Mouse (Mus musculus) myocyte (in vitro differentiated cells): ENCODE measurements around the gene Stx16. TPM values are rescaled to one million over a fixed set of nuclear protein-coding genes. Genes with fewer than 3 reads are reported as not detected.

Source experiments
- H3K27me3 ChIP-seq: one replicate; pipeline ENCODE4 v1.6.1; 2011; ENCODE audit not compliant: control insufficient read depth, insufficient read depth, insufficient read length
- H3K36me3 ChIP-seq: one replicate; pipeline ENCODE4 v1.6.1; 2011; ENCODE audit not compliant: control insufficient read depth, insufficient read depth
- H3K4me2 ChIP-seq: one replicate; pipeline ENCODE4 v1.6.1; 2011; ENCODE audit warnings: low read depth, control low read depth
- H3K4me3 ChIP-seq: one replicate; pipeline ENCODE4 v1.5.1; 2011; ENCODE audit warnings: mild to moderate bottlenecking, control low read depth, moderate library complexity
- H3K79me2 ChIP-seq: one replicate; pipeline ENCODE4 v1.6.1; 2011; ENCODE audit not compliant: control insufficient read depth, insufficient read depth
- H3ac ChIP-seq: one replicate; pipeline ENCODE4 v1.6.1; 2011; ENCODE audit not compliant: control insufficient read depth, insufficient read length
- CEBPB ChIP-seq: IDR thresholded peaks from 2 replicates; pipeline ENCODE4 v1.6.1; 2011; ENCODE audit warnings: mild to moderate bottlenecking, moderate library complexity; ENCODE audit not compliant: poor library complexity, insufficient read depth, severe bottlenecking
- E2F4 ChIP-seq: IDR thresholded peaks from one replicate; pipeline ENCODE4 v1.6.1; 2011; ENCODE audit warnings: mild to moderate bottlenecking, control low read depth, moderate library complexity; ENCODE audit not compliant: insufficient read depth
- MAX ChIP-seq: IDR thresholded peaks from one replicate; pipeline ENCODE4 v1.6.1; 2011; ENCODE audit warnings: low read depth, mild to moderate bottlenecking, control low read depth
- MYOD1 ChIP-seq, 3 experiments: IDR thresholded peaks; one replicate each; pipeline ENCODE4 v1.6.1; 2011; ENCODE audit warnings: control low read depth in 2 of 3, low read depth in 2 of 3, mild to moderate bottlenecking in 2 of 3, moderate library complexity in 1 of 3; ENCODE audit not compliant: insufficient read length in 2 of 3, control insufficient read depth in 1 of 3
- MYOG ChIP-seq, 3 experiments: IDR thresholded peaks; one replicate each; pipeline ENCODE4 v1.6.1; 2011; ENCODE audit warnings: control low read depth in 2 of 3, low read depth in 2 of 3, mild to moderate bottlenecking in 2 of 3; ENCODE audit not compliant: insufficient read length in 2 of 3, control insufficient read depth in 1 of 3, insufficient read depth in 1 of 3
- POLR2A ChIP-seq: IDR thresholded peaks from one replicate; pipeline ENCODE4 v1.6.1; 2011; ENCODE audit warnings: low read depth, mild to moderate bottlenecking, control low read depth, moderate library complexity; ENCODE audit not compliant: insufficient read length
- POLR2AphosphoS2 ChIP-seq: IDR thresholded peaks from one replicate; pipeline ENCODE4 v1.6.1; 2011; ENCODE audit warnings: low read depth, control low read depth; ENCODE audit not compliant: insufficient read length
- REST ChIP-seq: IDR thresholded peaks from one replicate; pipeline ENCODE4 v1.6.1; 2011; ENCODE audit warnings: mild to moderate bottlenecking, control low read depth, moderate library complexity; ENCODE audit not compliant: insufficient read depth, insufficient read length
- SRF ChIP-seq: IDR thresholded peaks from one replicate; pipeline ENCODE4 v1.6.1; 2011; ENCODE audit warnings: low read depth; ENCODE audit not compliant: control insufficient read depth, insufficient read length
- TCF12 ChIP-seq: IDR thresholded peaks from one replicate; pipeline ENCODE4 v1.6.1; 2011; ENCODE audit warnings: mild to moderate bottlenecking, control low read depth; ENCODE audit not compliant: poor library complexity, insufficient read depth, severe bottlenecking
- TCF3 ChIP-seq: IDR thresholded peaks from one replicate; pipeline ENCODE4 v1.6.1; 2011; ENCODE audit warnings: low read depth, control low read depth; ENCODE audit not compliant: insufficient read length
- USF1 ChIP-seq: IDR thresholded peaks from one replicate; pipeline ENCODE4 v1.6.1; 2011; ENCODE audit warnings: low read depth, mild to moderate bottlenecking, control low read depth, moderate library complexity
- polyA plus RNA-seq: library from polyadenylated mRNA; unstranded; fragments of >200 nt; fragmentation: generic; extraction: Trizol; gene quantifications from one replicate; pipeline ENCODE4 v1.2.1, GENCODE M21; 2012; ENCODE audit warnings: missing spikeins

Stx16 gene
- polyA plus RNA-seq, 1 experiment, result 21.9 TPM

DNA sequence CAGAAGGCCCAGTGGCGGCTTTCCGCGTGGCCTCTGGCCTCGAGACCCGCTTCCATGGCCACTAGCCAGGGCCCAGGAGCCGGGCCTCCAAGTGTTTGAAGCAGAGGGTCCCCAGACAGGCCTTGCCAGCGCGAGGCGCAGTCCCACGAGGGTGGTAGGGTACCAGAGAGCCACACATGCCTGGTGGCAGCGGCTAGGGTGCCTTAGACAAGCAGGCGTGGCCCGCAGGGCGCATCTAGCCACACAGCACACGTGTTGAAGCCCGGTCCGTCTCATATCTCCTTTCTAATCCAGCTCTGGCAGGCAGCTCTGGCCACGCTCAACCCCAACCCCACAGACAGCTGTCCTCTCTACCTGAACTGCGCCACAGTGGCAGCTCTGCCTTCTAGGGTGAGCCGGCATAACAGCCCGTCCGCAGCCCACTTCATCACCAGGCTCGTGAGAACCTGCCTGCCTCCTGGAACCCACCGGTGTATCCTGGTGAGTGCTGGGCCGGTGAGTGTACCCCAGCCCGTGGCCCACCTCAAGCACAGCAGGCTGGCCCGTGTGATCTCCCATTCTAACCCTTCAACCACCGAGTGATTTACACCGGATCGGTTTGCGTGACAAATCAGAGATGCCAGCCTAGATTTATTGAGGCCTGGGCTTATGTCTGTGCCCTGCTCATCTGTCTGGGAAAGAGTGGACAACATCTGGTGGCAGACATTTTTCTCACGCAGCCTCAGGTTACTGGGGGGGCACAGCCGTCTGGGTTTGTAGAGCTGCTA, 34.9 kb downstream of the Stx16 start:
- peak in 2 of 3 experiments; percentile 8 to 63 for TF ChIP-seq MYOD1 (IDR thresholded peaks at IDR 0.05; ENCODE audit: control insufficient read depth in 1 of 3, insufficient read length in 2 of 3, low read depth in 2 of 3)
- no peak for TF ChIP-seq SRF
- peak in 1 of 3 experiments; percentile 67 for TF ChIP-seq MYOG (IDR thresholded peaks at IDR 0.05; ENCODE audit: control insufficient read depth in 1 of 3, insufficient read depth in 1 of 3, insufficient read length in 2 of 3, low read depth in 2 of 3)
- TF ChIP-seq POLR2A, result peak; percentile 48
- TF ChIP-seq POLR2AphosphoS2, result no peak
- H3ac ChIP-seq, result peak overlapping the region; percentile 82
- peak overlapping the region; percentile 27 for H3K4me3 ChIP-seq
- no peaks in the 10 kb centered on the region for H3K27me3 ChIP-seq
- no peaks in the 10 kb centered on the region for H3K36me3 ChIP-seq
- H3K4me2 ChIP-seq, result peak overlapping the region; percentile 69
- H3K79me2 ChIP-seq, result no peaks in the 10 kb centered on the region

DNA sequence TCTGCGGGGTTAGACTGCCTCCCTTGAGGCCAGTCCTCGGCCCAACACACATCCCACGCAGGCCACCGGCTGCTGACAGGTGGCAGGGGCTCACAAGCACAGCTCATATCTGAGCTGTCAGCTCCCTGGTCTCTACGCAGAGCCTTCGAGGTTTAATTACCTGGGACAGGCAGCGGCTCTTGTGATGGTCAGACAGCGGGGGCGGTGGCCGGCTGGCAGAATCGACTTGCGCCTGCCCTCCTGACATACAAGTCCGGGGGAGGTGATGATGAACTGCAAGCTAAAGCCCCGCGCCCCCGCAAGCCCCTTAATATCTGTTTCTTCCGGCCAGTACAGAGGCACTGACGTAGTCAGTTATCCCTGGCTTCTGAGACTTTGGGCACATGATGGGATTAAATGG, 36.8 kb downstream of the Stx16 start:
- Histone ChIP-seq H3K4me3 (no peak overlapping the region), H3K36me3 (no peaks in the 10 kb centered on the region), H3K4me2 (no peak overlapping the region), H3ac (no peak overlapping the region), H3K27me3 (no peaks in the 10 kb centered on the region), H3K79me2 (no peaks in the 10 kb centered on the region)
- TF ChIP-seq USF1 (no peak), POLR2AphosphoS2 (no peak), TCF12 (no peak), CEBPB (no peak), E2F4 (no peak), SRF (no peak), MYOG (IDR thresholded peaks at IDR 0.05; ENCODE audit: control insufficient read depth in 1 of 3, insufficient read depth in 1 of 3, insufficient read length in 2 of 3, low read depth in 2 of 3) (no peak), POLR2A (no peak)

DNA sequence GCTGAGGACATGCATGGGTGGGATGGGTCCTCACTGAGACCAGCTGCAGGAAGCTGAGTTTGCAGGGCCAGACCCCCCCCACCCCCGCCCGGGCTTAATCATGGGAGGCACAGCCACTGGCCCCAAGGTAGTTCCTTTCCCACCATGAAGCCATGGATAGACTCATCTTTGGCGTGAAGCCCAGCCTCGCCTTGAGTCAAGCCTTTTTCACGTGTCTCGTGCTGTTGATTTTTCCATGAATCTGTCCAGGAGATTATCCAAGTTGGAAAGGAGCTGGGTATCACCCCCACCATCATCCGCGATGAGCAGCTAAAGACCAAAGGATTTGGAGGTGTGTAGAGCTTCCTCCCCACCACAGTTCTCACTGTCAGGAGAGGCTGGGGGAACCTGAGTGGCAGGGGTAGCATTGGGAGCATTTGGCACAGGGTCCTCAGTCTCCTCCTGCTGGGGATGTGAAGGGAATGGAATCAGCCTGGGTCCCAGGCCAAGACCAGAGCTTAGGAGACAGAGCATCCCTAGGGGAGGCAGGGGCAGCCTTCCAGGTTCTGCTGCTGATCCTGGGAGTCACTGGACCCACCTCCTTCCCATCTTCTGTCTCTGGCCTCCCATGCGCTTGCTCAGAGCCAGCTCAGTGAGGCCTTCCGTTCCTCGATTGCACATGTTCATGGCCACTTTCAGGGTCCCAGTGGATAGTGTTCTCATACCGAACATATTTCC, 38.2 kb downstream of the Stx16 start:
- H3K4me2 ChIP-seq, result no peak overlapping the region
- TF ChIP-seq SRF (no peak), POLR2A (no peak), TCF12 (no peak), CEBPB (no peak), REST (no peak), E2F4 (no peak), MAX (no peak), MYOG (IDR thresholded peaks at IDR 0.05; ENCODE audit: control insufficient read depth in 1 of 3, insufficient read depth in 1 of 3, insufficient read length in 2 of 3, low read depth in 2 of 3) (no peak), POLR2AphosphoS2 (no peak), MYOD1 (IDR thresholded peaks at IDR 0.05; ENCODE audit: control insufficient read depth in 1 of 3, insufficient read length in 2 of 3, low read depth in 2 of 3) (no peak), USF1 (no peak), TCF3 (no peak)
- H3ac ChIP-seq, result no peak overlapping the region
- no peaks in the 10 kb centered on the region for H3K27me3 ChIP-seq
- no peaks in the 10 kb centered on the region for H3K36me3 ChIP-seq
- H3K4me3 ChIP-seq, result no peak overlapping the region
- no peaks in the 10 kb centered on the region for H3K79me2 ChIP-seq

DNA sequence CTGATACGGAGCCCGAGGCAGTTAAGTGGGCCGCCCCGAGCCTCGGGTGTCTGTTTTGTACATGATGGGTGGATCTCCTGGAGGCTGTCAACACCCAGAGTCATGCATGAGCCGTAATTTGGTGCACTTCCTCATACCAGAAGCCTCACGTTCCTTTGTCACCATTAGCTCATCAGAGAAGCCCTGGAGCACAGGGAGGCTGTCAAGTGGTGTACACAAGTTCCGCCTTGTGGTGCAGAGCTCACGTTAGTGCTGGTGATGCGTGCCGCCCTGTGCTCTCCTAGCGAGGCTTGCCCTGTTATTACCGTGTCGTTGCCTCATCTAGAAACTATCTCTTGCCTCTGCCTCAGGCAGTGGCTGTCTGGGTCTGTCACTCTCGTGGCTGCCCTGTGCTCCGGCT, 40.8 kb downstream of the Stx16 start:
- Histone ChIP-seq H3K27me3 (no peaks in the 10 kb centered on the region), H3ac (no peak overlapping the region), H3K4me3 (no peak overlapping the region), H3K4me2 (no peak overlapping the region), H3K79me2 (no peaks in the 10 kb centered on the region), H3K36me3 (no peaks in the 10 kb centered on the region)
- TF ChIP-seq CEBPB (no peak), MAX (no peak), REST (no peak), E2F4 (no peak), SRF (no peak), MYOD1 (IDR thresholded peaks at IDR 0.05; ENCODE audit: control insufficient read depth in 1 of 3, insufficient read length in 2 of 3, low read depth in 2 of 3) (no peak), USF1 (no peak), TCF12 (no peak), TCF3 (no peak), POLR2AphosphoS2 (no peak), POLR2A (no peak), MYOG (IDR thresholded peaks at IDR 0.05; ENCODE audit: control insufficient read depth in 1 of 3, insufficient read depth in 1 of 3, insufficient read length in 2 of 3, low read depth in 2 of 3) (no peak)

DNA sequence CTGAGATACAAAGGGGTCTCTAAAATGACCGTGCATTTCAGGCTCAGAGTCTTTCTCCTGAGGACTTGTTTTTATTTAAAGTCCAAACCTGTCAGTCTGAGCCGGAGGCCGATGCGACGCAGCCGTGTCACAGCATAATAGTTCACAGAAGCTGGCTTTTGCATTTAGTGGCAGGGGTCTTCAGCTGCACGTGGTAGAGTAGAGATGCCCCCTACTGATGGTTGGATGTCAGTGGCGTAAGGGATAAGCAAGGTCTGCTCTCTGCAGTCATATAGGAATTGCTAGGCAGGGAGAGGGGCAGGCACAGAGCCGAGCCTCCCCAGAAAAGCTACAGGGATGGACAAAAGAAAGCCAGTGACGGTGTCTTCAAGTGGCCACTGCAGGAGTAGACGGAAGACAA, 42.0 kb downstream of the Stx16 start:
- Histone ChIP-seq H3ac (no peak overlapping the region), H3K79me2 (no peaks in the 10 kb centered on the region), H3K4me2 (no peak overlapping the region), H3K36me3 (no peaks in the 10 kb centered on the region), H3K4me3 (no peak overlapping the region), H3K27me3 (no peaks in the 10 kb centered on the region)
- no peak for TF ChIP-seq CEBPB
- TF ChIP-seq MAX, result no peak
- no peak for TF ChIP-seq TCF3
- no peak for TF ChIP-seq POLR2AphosphoS2
- TF ChIP-seq USF1, result no peak
- no peak for TF ChIP-seq SRF
- TF ChIP-seq MYOG (IDR thresholded peaks at IDR 0.05; ENCODE audit: control insufficient read depth in 1 of 3, insufficient read depth in 1 of 3, insufficient read length in 2 of 3, low read depth in 2 of 3), result no peak
- TF ChIP-seq E2F4, result no peak
- no peak for TF ChIP-seq MYOD1 (IDR thresholded peaks at IDR 0.05; ENCODE audit: control insufficient read depth in 1 of 3, insufficient read length in 2 of 3, low read depth in 2 of 3)
- TF ChIP-seq TCF12, result no peak
- TF ChIP-seq REST, result no peak
- TF ChIP-seq POLR2A, result no peak
